Mouse (Mus musculus) stomach, postnatal 0 days (tissue): Measurements from ENCODE around the gene Ankle2. TPM values are rescaled to one million over a fixed set of nuclear protein-coding genes. Genes with fewer than 3 reads are reported as not detected.

Experiments
- ATAC-seq: fragments of 200-750 bp; cut with Nextera tagmentation; 2 replicates; pipeline ENCODE4 v1.8.0; 2017; ENCODE audit not compliant: low FRiP score, low TSS enrichment
- DNase-seq: peaks from one replicate; pipeline ENCODE4 v3.0.0-alpha.2; 2016; ENCODE audit warnings: low spot score
- H3K27ac ChIP-seq: fragments of 300-500 bp; sonication (generic); replicated peaks from 2 replicates; pipeline ENCODE4 v1.5.1; 2014; ENCODE audit warnings: mild to moderate bottlenecking, control low read depth
- H3K27me3 ChIP-seq: fragments of 300-500 bp; sonication (generic); 2 replicates; pipeline ENCODE4 v1.6.1; 2014; ENCODE audit warnings: low read length; ENCODE audit not compliant: control insufficient read depth, insufficient read depth
- H3K36me3 ChIP-seq: fragments of 300-500 bp; sonication (generic); 2 replicates; pipeline ENCODE4 v1.6.1; 2014; ENCODE audit warnings: low read length, mixed read lengths; ENCODE audit not compliant: control insufficient read depth, insufficient read depth
- H3K4me1 ChIP-seq: fragments of 300-500 bp; sonication (generic); replicated peaks from 2 replicates; pipeline ENCODE4 v1.6.1; 2014; ENCODE audit warnings: antibody characterized with exemption; ENCODE audit not compliant: control insufficient read depth, insufficient read depth
- H3K4me2 ChIP-seq: fragments of 300-500 bp; sonication (generic); replicated peaks from 2 replicates; pipeline ENCODE4 v1.6.1; 2014; ENCODE audit warnings: low read depth, mild to moderate bottlenecking, control low read depth, moderate library complexity
- H3K4me3 ChIP-seq: fragments of 300-500 bp; sonication (generic); 2 replicates; pipeline ENCODE4 v1.5.1; 2014; ENCODE audit warnings: low read depth, low read length, control low read depth
- H3K9ac ChIP-seq: fragments of 300-500 bp; sonication (generic); 2 replicates; pipeline ENCODE4 v1.6.1; 2014; ENCODE audit warnings: mild to moderate bottlenecking, low read length, control low read depth, mixed read lengths
- H3K9me3 ChIP-seq: fragments of 300-500 bp; sonication (generic); 2 replicates; pipeline ENCODE4 v1.6.1; 2016; ENCODE audit warnings: low read length; ENCODE audit not compliant: control insufficient read depth
- CTCF ChIP-seq: IDR thresholded peaks from 2 replicates; pipeline ENCODE4 v1.5.1; 2016; ENCODE audit warnings: antibody characterized with exemption, low read depth, mild to moderate bottlenecking, moderate library complexity
- EP300 ChIP-seq: optimal IDR thresholded peaks from 2 replicates; pipeline ENCODE3; 2016; ENCODE audit warnings: antibody characterized with exemption
- WGBS: fragments of 180-500 bp; shearing (Covaris S2); extraction: QIAGEN DNeasy Blood & Tissue Kit; methylation state at CpG from one replicate; pipeline ENCODE4 v1.1.7; 2014; 5-methylcytosine and 5-hydroxymethylcytosine counted together
- polyA plus RNA-seq: library from polyadenylated mRNA; unstranded; fragments of >200 nt; fragmentation: Nextera tagmentation; extraction: Ambion mirVana; gene quantifications from 2 replicates; pipeline ENCODE4 v1.2.1, GENCODE M21; 2015

Gene Ankle2
- polyA plus RNA-seq, 1 experiment from 2014 or later = 11.2 TPM

DNA sequence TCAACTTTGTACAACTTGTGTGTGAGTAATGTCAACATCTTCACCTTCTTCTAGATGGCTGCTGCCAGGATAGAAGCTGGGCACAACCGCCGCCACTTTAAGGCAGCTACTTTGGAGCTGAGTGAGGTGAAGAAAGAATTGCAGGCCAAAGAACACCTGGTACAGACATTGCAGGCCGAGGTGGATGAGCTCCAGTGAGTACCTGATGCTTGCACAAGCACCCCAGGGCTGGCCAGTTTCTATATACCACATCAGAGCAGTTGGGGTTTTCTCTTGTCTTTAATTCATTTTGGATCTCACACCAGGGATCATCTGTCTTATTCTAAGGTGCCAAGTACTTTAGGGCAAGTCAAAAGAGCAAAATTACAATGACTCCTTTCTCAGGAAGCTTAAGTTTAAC, 14.0 kb upstream of the Ankle2 start:
- H3K4me3 ChIP-seq = no peak overlapping the region
- no peak overlapping the region for H3K9ac ChIP-seq
- no peaks in the 10 kb centered on the region for H3K27me3 ChIP-seq
- TF ChIP-seq CTCF (no peak), EP300 (no peak)
- no peak overlapping the region for H3K4me2 ChIP-seq
- H3K4me1 ChIP-seq = no peaks in the 10 kb centered on the region
- H3K9me3 ChIP-seq = no peaks in the 10 kb centered on the region
- no peak for DNase-seq
- no peak for ATAC-seq
- H3K27ac ChIP-seq = no peak overlapping the region
- WGBS = 94% methylated on average over 3 of the region's 3 CpGs
- peaks cover 30% of the 10 kb centered on the region for H3K36me3 ChIP-seq

DNA sequence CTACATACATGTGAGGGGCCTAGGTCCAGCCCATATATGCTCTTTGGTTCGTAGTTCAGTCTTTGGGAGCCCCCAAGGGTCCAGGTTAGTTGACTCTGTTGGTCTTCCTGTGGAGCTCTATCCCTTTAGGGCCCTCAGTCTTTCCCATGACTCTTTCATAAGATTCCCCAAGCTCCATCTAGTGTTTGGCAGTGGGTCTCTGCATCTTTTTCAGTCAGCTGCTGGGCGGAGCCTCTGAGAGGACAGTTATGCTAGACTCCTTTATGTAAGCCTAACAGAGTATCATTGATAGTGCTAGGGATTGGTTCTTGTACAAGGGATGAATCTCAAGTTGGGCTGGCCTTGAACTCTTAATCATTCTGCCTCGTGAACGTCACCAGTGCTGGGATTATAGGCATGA, 10.5 kb upstream of the Ankle2 start:
- no peak overlapping the region for H3K4me3 ChIP-seq
- no peak overlapping the region for H3K27ac ChIP-seq
- WGBS = 91% methylated on average over 4 of the region's 4 CpGs
- H3K9me3 ChIP-seq = no peaks in the 10 kb centered on the region
- no peaks in the 10 kb centered on the region for H3K4me1 ChIP-seq
- ATAC-seq = no peak
- no peak overlapping the region for H3K4me2 ChIP-seq
- H3K27me3 ChIP-seq = no peaks in the 10 kb centered on the region
- no peak for DNase-seq
- TF ChIP-seq EP300 (no peak), CTCF (no peak)
- H3K9ac ChIP-seq = no peak overlapping the region
- H3K36me3 ChIP-seq = peaks cover 26% of the 10 kb centered on the region

DNA sequence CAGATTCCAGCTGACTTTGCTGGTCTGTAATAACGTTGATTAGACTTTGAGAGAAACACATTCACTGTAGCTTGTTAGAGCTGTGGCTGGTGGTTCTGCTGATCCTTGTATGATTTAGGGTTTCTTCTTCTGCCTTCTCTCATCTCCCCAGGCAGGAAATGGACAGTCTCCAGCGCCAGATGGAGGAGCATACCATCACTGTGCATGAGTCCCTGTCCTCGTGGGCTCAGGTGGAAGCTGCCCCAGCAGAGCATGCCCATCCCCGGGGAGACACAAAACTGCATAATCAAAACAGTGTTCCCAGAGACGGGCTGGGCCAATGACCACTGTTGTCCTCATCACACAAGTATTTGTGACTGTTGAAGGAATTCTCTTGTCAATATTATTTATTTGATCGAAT, 8.0 kb upstream of the Ankle2 start:
- TF ChIP-seq CTCF (no peak), EP300 (no peak)
- 85% methylated on average over 6 of the region's 6 CpGs for WGBS
- H3K9ac ChIP-seq = no peak overlapping the region
- no peaks in the 10 kb centered on the region for H3K9me3 ChIP-seq
- no peaks in the 10 kb centered on the region for H3K4me1 ChIP-seq
- H3K36me3 ChIP-seq = peaks cover 25% of the 10 kb centered on the region
- no peak overlapping the region for H3K4me3 ChIP-seq
- no peak overlapping the region for H3K4me2 ChIP-seq
- H3K27me3 ChIP-seq = no peaks in the 10 kb centered on the region
- DNase-seq = no peak
- no peak overlapping the region for H3K27ac ChIP-seq
- no peak for ATAC-seq

DNA sequence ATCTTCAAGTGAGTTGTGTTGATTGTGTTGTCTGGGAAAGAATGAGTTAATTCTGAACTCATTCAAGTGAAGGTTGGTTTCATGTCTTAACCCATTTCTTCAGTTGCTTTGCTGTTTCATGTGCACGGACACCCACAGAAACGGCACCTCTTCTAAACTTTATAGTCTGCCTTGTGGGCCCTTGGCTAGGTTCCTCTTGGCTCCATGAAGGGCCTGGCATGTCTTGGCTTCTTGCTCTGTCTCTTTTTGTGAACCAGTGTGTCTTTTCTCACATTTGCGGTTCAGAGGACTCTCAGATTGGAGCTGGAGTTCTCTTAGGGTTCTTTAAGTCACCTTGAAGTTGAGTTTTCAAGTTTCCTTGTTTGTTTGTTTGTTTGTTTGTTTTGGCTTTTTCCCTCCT, 5.7 kb upstream of the Ankle2 start:
- no peaks in the 10 kb centered on the region for H3K9me3 ChIP-seq
- no peak overlapping the region for H3K4me2 ChIP-seq
- DNase-seq = no peak
- H3K4me3 ChIP-seq = no peak overlapping the region
- TF ChIP-seq CTCF (no peak), EP300 (no peak)
- H3K36me3 ChIP-seq = peaks cover 16% of the 10 kb centered on the region
- WGBS = 80% methylated on average over 3 of the region's 3 CpGs
- ATAC-seq = no peak
- H3K9ac ChIP-seq = no peak overlapping the region
- H3K27me3 ChIP-seq = no peaks in the 10 kb centered on the region
- 0 out of 2 replicates have a peak, but pooled peaks cover under 1% of the 10 kb centered on the region for H3K4me1 ChIP-seq
- H3K27ac ChIP-seq = no peak overlapping the region

DNA sequence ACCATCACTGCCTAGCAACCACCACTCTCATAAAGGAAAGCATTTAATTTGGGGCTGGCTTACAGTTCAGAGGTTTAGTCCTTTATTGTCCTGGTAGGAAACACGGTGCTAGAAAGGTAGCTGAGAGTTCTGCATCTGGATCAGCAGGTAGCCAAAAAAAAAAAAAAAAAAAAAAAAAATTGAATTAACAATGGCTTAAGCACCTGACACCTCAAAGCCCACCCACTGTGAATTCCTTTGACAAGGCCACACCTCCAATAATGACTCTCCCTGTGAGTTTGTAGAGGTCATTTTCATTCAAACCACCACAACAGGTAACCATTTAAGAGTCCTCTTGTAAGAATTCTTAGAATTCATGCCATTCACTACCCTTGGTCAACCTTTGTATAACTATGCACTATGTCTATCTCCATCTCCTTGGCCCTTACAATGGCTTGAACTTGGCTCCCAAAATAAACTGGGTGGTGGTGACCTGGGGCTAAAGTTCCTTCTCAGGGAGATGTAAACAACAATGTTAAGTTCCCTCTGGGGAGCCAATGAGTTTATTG, 3.4 kb upstream of the Ankle2 start:
- Histone ChIP-seq H3K4me1 (0 out of 2 replicates have a peak, but pooled peaks cover 2% of the 10 kb centered on the region), H3K36me3 (peaks cover 8% of the 10 kb centered on the region), H3K4me2 (no peak overlapping the region), H3K4me3 (no peak overlapping the region), H3K27ac (no peak overlapping the region), H3K9me3 (no peaks in the 10 kb centered on the region), H3K9ac (no peak overlapping the region), H3K27me3 (no peaks in the 10 kb centered on the region)
- ATAC-seq (no peak), DNase-seq (no peak)
- WGBS = 45% methylated on average over 1 of the region's 1 CpGs
- TF ChIP-seq EP300 = no peak
- TF ChIP-seq CTCF = no peak

DNA sequence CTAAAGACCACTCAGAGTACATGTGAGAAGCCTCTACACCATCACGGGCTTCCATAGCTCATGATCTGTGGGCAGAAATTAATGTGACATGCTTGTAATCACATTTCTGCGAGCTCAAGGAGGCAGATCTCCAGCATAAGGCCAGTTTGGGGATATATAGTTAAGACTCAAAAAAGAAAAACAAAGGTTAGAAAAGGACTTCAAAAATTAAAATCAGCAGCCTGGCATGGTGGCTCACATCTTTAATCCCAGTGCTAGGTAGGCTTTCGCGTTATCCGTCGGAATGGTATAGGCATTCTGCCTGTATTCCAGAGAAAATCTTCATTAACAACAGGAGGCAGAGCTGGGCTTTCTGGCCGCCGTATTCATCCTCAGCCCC, 414 bp upstream of the Ankle2 start:
- 6% methylated on average over 8 of the region's 8 CpGs for WGBS
- TF ChIP-seq CTCF (no peak), EP300 (no peak)
- Histone ChIP-seq H3K4me2 (peak overlapping the region; percentile 67), H3K4me1 (0 out of 2 replicates have a peak, but pooled peaks cover 2% of the 10 kb centered on the region), H3K27me3 (no peaks in the 10 kb centered on the region), H3K36me3 (0 out of 2 replicates have a peak, but pooled peaks cover 2% of the 10 kb centered on the region), H3K9me3 (no peaks in the 10 kb centered on the region), H3K9ac (peak overlapping the region; percentile 95), H3K27ac (peak overlapping the region; percentile 97), H3K4me3 (peak overlapping the region; percentile 94)
- ATAC-seq (no peak), DNase-seq (peak; percentile 16)
